Mouse (Mus musculus) MEL (cell line): ENCODE measurements around the gene Myof. TPM values are rescaled to one million over a fixed set of nuclear protein-coding genes. Genes with fewer than 3 reads are reported as not detected.

ENCODE experiments used
- DNase-seq: peaks from one replicate; pipeline ENCODE4 v3.0.0; 2011; ENCODE audit warnings: low read depth, low spot score
- H3K27ac ChIP-seq: 2 replicates; pipeline ENCODE4 v1.5.1; 2012; ENCODE audit warnings: low read depth, mild to moderate bottlenecking, control low read depth, low read length, moderate library complexity; ENCODE audit not compliant: control insufficient read depth
- H3K27me3 ChIP-seq, 2 experiments: fragments of 150-350 bp in 1 of 2; sonication (generic) in 1 of 2; 2 replicates each; pipeline ENCODE4 v1.6.1; 2012; ENCODE audit warnings: low read length in 2 of 2, mild to moderate bottlenecking in 2 of 2, improper control_type of control experiment in 1 of 2, moderate library complexity in 1 of 2; ENCODE audit not compliant: insufficient read depth in 2 of 2, control insufficient read depth in 1 of 2
- H3K36me3 ChIP-seq, 2 experiments: 2 replicates each; pipeline ENCODE4 v1.6.1; 2012 to 2014; ENCODE audit warnings: low read length in 2 of 2, improper control_type of control experiment in 1 of 2, inconsistent platforms in 1 of 2, mild to moderate bottlenecking in 1 of 2; ENCODE audit not compliant: insufficient read depth in 2 of 2, control insufficient read depth in 1 of 2
- H3K4me1 ChIP-seq, 2 experiments: fragments of 150-350 bp in 1 of 2; sonication (generic) in 1 of 2; 2 replicates each; pipeline ENCODE4 v1.6.1; 2012; ENCODE audit warnings: low read length in 2 of 2, improper control_type of control experiment in 1 of 2, mild to moderate bottlenecking in 1 of 2; ENCODE audit not compliant: insufficient read depth in 2 of 2, control insufficient read depth in 1 of 2
- H3K4me3 ChIP-seq, 2 experiments: fragments of 150-350 bp in 1 of 2; sonication (generic) in 1 of 2; 2 replicates each; pipeline ENCODE4 v1.5.1; 2012; ENCODE audit warnings: low read depth in 2 of 2, low read length in 2 of 2, mild to moderate bottlenecking in 2 of 2, moderate library complexity in 2 of 2, control low read depth in 1 of 2, improper control_type of control experiment in 1 of 2; ENCODE audit not compliant: control insufficient read depth in 1 of 2, insufficient read depth in 1 of 2
- H3K79me2 ChIP-seq: 2 replicates; pipeline ENCODE4 v1.6.1; 2012; ENCODE audit warnings: mild to moderate bottlenecking, low read length, moderate library complexity; ENCODE audit not compliant: control insufficient read depth, poor library complexity, insufficient read depth
- H3K9ac ChIP-seq: 2 replicates; pipeline ENCODE4 v1.6.1; 2012; ENCODE audit warnings: low read depth, mild to moderate bottlenecking, control low read depth, low read length, moderate library complexity; ENCODE audit not compliant: control insufficient read depth, poor library complexity, severe bottlenecking
- H3K9me3 ChIP-seq: fragments of 150-350 bp; sonication (generic); replicated peaks from 2 replicates; pipeline ENCODE4 v1.6.1; 2012; ENCODE audit warnings: mild to moderate bottlenecking, low read length, improper control_type of control experiment, moderate library complexity; ENCODE audit not compliant: insufficient read depth
- CHD2 ChIP-seq: IDR thresholded peaks from 2 replicates; pipeline ENCODE4 v1.6.1; 2011; ENCODE audit warnings: low read length, improper control_type of control experiment
- CTCF ChIP-seq, 3 experiments: IDR thresholded peaks in 2 of 3; conservative IDR thresholded peaks in 1 of 3; 2 replicates each; pipeline ENCODE4 v1.5.1; 2011 to 2012; ENCODE audit warnings: low read length in 3 of 3, low read depth in 2 of 3, mild to moderate bottlenecking in 2 of 3, improper control_type of control experiment in 1 of 3, inconsistent platforms in 1 of 3, mixed read lengths in 1 of 3, moderate library complexity in 1 of 3; ENCODE audit not compliant: control insufficient read depth in 1 of 3, insufficient read depth in 1 of 3, poor library complexity in 1 of 3, severe bottlenecking in 1 of 3
- E2F4 ChIP-seq: IDR thresholded peaks from 2 replicates; pipeline ENCODE4 v1.6.1; 2011; ENCODE audit warnings: low read depth, low read length, improper control_type of control experiment, borderline replicate concordance
- ETS1 ChIP-seq: IDR thresholded peaks from 2 replicates; pipeline ENCODE4 v1.6.1; 2012; ENCODE audit warnings: low read depth, mild to moderate bottlenecking, inconsistent platforms, low read length, improper control_type of control experiment, moderate library complexity
- GABPA ChIP-seq: IDR thresholded peaks from 2 replicates; pipeline ENCODE4 v1.6.1; 2012; ENCODE audit warnings: low read depth, mild to moderate bottlenecking, inconsistent platforms, low read length, improper control_type of control experiment, moderate library complexity
- GATA1 ChIP-seq: IDR thresholded peaks from 2 replicates; pipeline ENCODE4 v1.6.1; 2011; ENCODE audit warnings: low read depth, low read length, improper control_type of control experiment
- KAT2A ChIP-seq: conservative IDR thresholded peaks from 2 replicates; pipeline ENCODE4 v1.6.1; 2012; ENCODE audit warnings: low read depth, low read length, improper control_type of control experiment, inconsistent platforms
- MAX ChIP-seq: IDR thresholded peaks from 2 replicates; pipeline ENCODE4 v1.6.1; 2011; ENCODE audit warnings: low read length, improper control_type of control experiment
- MAZ ChIP-seq: IDR thresholded peaks from 2 replicates; pipeline ENCODE4 v1.6.1; 2012; ENCODE audit warnings: low read depth, mild to moderate bottlenecking, inconsistent platforms, low read length, improper control_type of control experiment
- MXI1 ChIP-seq: IDR thresholded peaks from 2 replicates; pipeline ENCODE4 v1.6.1; 2011; ENCODE audit warnings: mild to moderate bottlenecking, low read depth, low read length, improper control_type of control experiment
- MYC ChIP-seq: IDR thresholded peaks from 2 replicates; pipeline ENCODE4 v1.6.1; 2011; ENCODE audit warnings: low read depth, mild to moderate bottlenecking, low read length, improper control_type of control experiment, moderate library complexity
- NELFE ChIP-seq: IDR thresholded peaks from 2 replicates; pipeline ENCODE4 v1.6.1; 2011; ENCODE audit warnings: low read depth, low read length, improper control_type of control experiment
- POLR2AphosphoS5 ChIP-seq: IDR thresholded peaks from 2 replicates; pipeline ENCODE4 v1.6.1; 2012; ENCODE audit warnings: low read depth, borderline replicate concordance, mild to moderate bottlenecking, inconsistent platforms, low read length, moderate library complexity, mixed read lengths
- RAD21 ChIP-seq: IDR thresholded peaks from 2 replicates; pipeline ENCODE4 v1.6.1; 2011; ENCODE audit warnings: mild to moderate bottlenecking, low read depth, low read length, improper control_type of control experiment
- UBTF ChIP-seq: IDR thresholded peaks from 2 replicates; pipeline ENCODE4 v1.6.1; 2012; ENCODE audit warnings: low read depth, mild to moderate bottlenecking, inconsistent platforms, low read length, improper control_type of control experiment, moderate library complexity, borderline replicate concordance; ENCODE audit not compliant: insufficient read depth
- USF1 ChIP-seq: IDR thresholded peaks from 2 replicates; pipeline ENCODE4 v1.6.1; 2014; ENCODE audit warnings: low read depth, mild to moderate bottlenecking, inconsistent platforms, low read length, improper control_type of control experiment, moderate library complexity
- ZC3H11A ChIP-seq: IDR thresholded peaks from 2 replicates; pipeline ENCODE4 v1.6.1; 2012; ENCODE audit warnings: low read depth, mild to moderate bottlenecking, inconsistent platforms, low read length, improper control_type of control experiment
- ZMIZ1 ChIP-seq: IDR thresholded peaks from 2 replicates; pipeline ENCODE4 v1.6.1; 2012; ENCODE audit warnings: low read depth, mild to moderate bottlenecking, inconsistent platforms, low read length, improper control_type of control experiment, moderate library complexity
- ZNF384 ChIP-seq: IDR thresholded peaks from 2 replicates; pipeline ENCODE4 v1.6.1; 2012; ENCODE audit warnings: low read depth, mild to moderate bottlenecking, inconsistent platforms, low read length, improper control_type of control experiment
- polyA plus RNA-seq, 2 experiments: library from polyadenylated mRNA; stranded (reverse) in 1 of 2; unstranded in 1 of 2; fragments of >175 nt in 1 of 2; fragments of >200 nt in 1 of 2; gene quantifications; 2 replicates each; pipeline versions ENCODE4 v1.2.1 to v1.2.4; 2012; ENCODE audit warnings: low replicate concordance in 2 of 2, low read depth in 1 of 2; ENCODE audit not compliant: insufficient read length in 2 of 2, insufficient read depth in 1 of 2, missing spikeins in 1 of 2
- total RNA-seq: library from RNA; depleted of rRNA; stranded (reverse); fragments of 300-350 nt; gene quantifications from 2 replicates; pipeline ENCODE4 v1.2.3, GENCODE M21; 2012

Gene Myof
- total and polyA plus RNA-seq, 3 experiments = 0.04 TPM; not detected in 2

DNA sequence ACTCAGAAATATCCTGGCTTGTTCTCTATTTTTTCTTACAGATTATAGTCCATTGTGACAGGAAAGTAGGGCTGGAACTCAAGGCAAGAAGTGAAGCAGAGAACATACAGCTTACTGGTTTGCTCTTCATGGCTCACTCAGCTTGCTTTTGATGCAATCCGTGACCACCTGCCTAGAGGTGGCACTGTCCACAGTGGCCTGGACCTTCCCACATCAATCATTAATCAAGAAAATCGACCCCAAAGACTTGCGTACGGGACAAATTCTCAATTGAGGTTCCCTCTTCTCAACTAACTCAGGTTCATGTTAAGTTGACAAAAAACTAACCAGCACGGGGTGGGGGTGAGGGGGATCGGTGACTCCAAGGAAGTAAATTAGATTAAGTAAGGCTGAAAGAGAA, 176.4 kb downstream of the Myof start:
- no peaks in the 10 kb centered on the region for H3K4me1 ChIP-seq
- H3K27ac ChIP-seq = no peak overlapping the region
- no peak for DNase-seq
- H3K9me3 ChIP-seq = no peaks in the 10 kb centered on the region
- H3K36me3 ChIP-seq = no peaks in the 10 kb centered on the region
- H3K4me3 ChIP-seq = no peak overlapping the region
- no peaks in the 10 kb centered on the region for H3K79me2 ChIP-seq
- TF ChIP-seq E2F4 (no peak), NELFE (no peak), CHD2 (no peak), KAT2A (no peak), ZNF384 (no peak), GABPA (no peak), USF1 (no peak)
- H3K9ac ChIP-seq = no peak overlapping the region
- H3K27me3 ChIP-seq = no peaks in the 10 kb centered on the region; a peak in 1 of 4 replicates

DNA sequence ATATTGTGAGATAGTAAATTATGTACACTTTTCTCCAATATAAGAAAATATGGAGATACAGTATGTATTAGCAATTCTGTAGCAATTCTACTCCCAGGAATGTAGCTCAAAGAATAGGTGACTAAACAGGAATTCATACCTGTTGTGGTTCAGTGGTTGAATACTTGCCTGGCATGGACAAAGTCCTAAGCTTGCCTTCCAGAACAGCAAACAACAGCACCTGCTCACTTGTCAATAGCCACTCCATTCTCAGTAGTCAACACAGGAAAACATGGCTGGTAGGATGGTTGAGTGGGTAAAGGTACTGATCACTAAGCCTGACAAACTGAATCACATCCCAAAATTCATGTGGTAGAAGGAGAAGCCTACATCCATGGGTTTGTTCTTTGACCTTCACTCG, 182.2 kb downstream of the Myof start:
- Histone ChIP-seq H3K79me2 (no peaks in the 10 kb centered on the region), H3K27ac (no peak overlapping the region), H3K4me1 (no peaks in the 10 kb centered on the region), H3K4me3 (no peak overlapping the region), H3K36me3 (no peaks in the 10 kb centered on the region), H3K27me3 (peaks cover 2 to 4% of the 10 kb centered on the region in 2 experiments)
- no peak for DNase-seq
- TF ChIP-seq ZMIZ1 (no peak), MAX (no peak), ZC3H11A (no peak), MAZ (no peak), ETS1 (no peak), ZNF384 (no peak), CTCF (IDR thresholded peaks at IDR 0.05 in 2 of 3, conservative IDR thresholded peaks at IDR 0.05 in 1 of 3; ENCODE audit: control insufficient read depth in 1 of 3, insufficient read depth in 1 of 3, low read depth in 2 of 3, low read length in 3 of 3, poor library complexity in 1 of 3, severe bottlenecking in 1 of 3) (no peak), POLR2AphosphoS5 (no peak), KAT2A (no peak), USF1 (no peak)
- TF ChIP-seq, all 39 proteins: peak for 0
- Histone ChIP-seq H3K9me3 (no peaks in the 10 kb centered on the region), H3K9ac (no peak overlapping the region)

DNA sequence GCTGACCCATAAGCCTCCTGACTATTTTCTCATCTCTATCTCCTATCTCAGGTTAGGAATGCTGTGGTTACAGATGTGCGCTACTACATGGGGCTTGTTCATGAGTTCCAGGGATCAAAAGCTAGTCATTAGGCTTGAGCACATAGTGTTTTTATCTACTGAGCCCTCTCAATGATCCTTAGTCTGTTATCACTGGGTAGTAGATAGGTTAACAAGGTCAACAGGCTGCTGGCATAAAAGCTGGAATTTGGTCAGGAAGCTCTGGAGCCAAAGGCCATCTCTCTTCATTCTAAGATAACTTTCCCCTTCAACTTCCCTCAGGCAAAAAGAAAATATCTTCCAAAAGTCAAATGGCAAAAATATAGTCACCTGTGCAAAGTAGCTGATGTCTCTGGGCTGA, 183.1 kb downstream of the Myof start:
- Histone ChIP-seq H3K27me3 (peaks cover 2 to 4% of the 10 kb centered on the region in 2 experiments), H3K27ac (no peak overlapping the region)
- no peak for TF ChIP-seq MYC
- TF ChIP-seq GATA1 = no peak
- TF ChIP-seq NELFE = no peak
- TF ChIP-seq MXI1 = no peak
- no peak for TF ChIP-seq RAD21
- TF ChIP-seq UBTF = no peak

More for the DNA sequence above, 183.1 kb downstream of the Myof start:
- Histone ChIP-seq H3K4me3 (no peak overlapping the region), H3K79me2 (no peaks in the 10 kb centered on the region), H3K9me3 (no peaks in the 10 kb centered on the region), H3K36me3 (no peaks in the 10 kb centered on the region), H3K4me1 (no peaks in the 10 kb centered on the region), H3K9ac (no peak overlapping the region)
- no peak for DNase-seq
